Mouse (Mus musculus) cerebellum, adult (tissue): ENCODE results near the gene Gmnn.
"Not testable (repeated sequence)": the region's sequence is repeated elsewhere in the genome, so short reads cannot be mapped to it uniquely, and the experiment has no call there.

Source experiments
- ATAC-seq: cut with Nextera tagmentation; 2 replicates; pipeline ENCODE4 v1.9.2; 2017; ENCODE audit warnings: mild to moderate bottlenecking, moderate library complexity, mixed read lengths; ENCODE audit not compliant: insufficient number of reproducible peaks, low FRiP score, low TSS enrichment

Gmnn gene

GRCm38 (mm10) chr13:24767809-24768208, 6.1 kb upstream of the Gmnn start:
- ATAC-seq, result not testable (repeated sequence)

- ATAC-seq, result no peak
Observed at GRCm38 (mm10) chr13:24762254-24762653, 531 bp upstream of the Gmnn start.

- no peak for ATAC-seq
Observed at GRCm38 (mm10) chr13:24761083-24761402, 680 bp downstream of the Gmnn start.

- no peak for ATAC-seq
Observed at GRCm38 (mm10) chr13:24760351-24760870, 1.3 kb downstream of the Gmnn start.

GRCm38 (mm10) chr13:24759451-24759850, 2.3 kb downstream of the Gmnn start:
- ATAC-seq, result no peak

- no peak for ATAC-seq
Observed at GRCm38 (mm10) chr13:24757820-24758564, 3.7 kb downstream of the Gmnn start.

GRCm38 (mm10) chr13:24756756-24757155, 5.0 kb downstream of the Gmnn start:
- ATAC-seq, result no peak

GRCm38 (mm10) chr13:24751396-24751795, 10.3 kb downstream of the Gmnn start:
- no peak for ATAC-seq

- no peak for ATAC-seq
Observed at GRCm38 (mm10) chr13:24750807-24751206, 10.9 kb downstream of the Gmnn start.

- ATAC-seq, result no peak
Observed at GRCm38 (mm10) chr13:24747823-24748222, 13.9 kb downstream of the Gmnn start.

GRCm38 (mm10) chr13:24741028-24741427, 20.7 kb downstream of the Gmnn start, which contains the start of gene Armh2:
Gene Armh2, plus strand, starts transcription at chr13:24741232.
- no peak for ATAC-seq

- ATAC-seq, result no peak
Observed at GRCm38 (mm10) chr13:24735608-24736131, 26.1 kb downstream of the Gmnn start.

- ATAC-seq, result no peak
Observed at GRCm38 (mm10) chr13:24734502-24734901, 27.2 kb downstream of the Gmnn start.

GRCm38 (mm10) chr13:24729128-24729527, 32.6 kb downstream of the Gmnn start:
- no peak for ATAC-seq

GRCm38 (mm10) chr13:24724395-24724759, 37.3 kb downstream of the Gmnn start:
- no peak for ATAC-seq

GRCm38 (mm10) chr13:24723699-24724394, 37.9 kb downstream of the Gmnn start:
- ATAC-seq, result no peak

GRCm38 (mm10) chr13:24721502-24721901, 40.2 kb downstream of the Gmnn start:
- ATAC-seq, result no peak

- ATAC-seq, result no peak
Observed at GRCm38 (mm10) chr13:24717677-24718076, 44.0 kb downstream of the Gmnn start.

- no peak for ATAC-seq
Observed at GRCm38 (mm10) chr13:24716441-24716840, 45.3 kb downstream of the Gmnn start.

GRCm38 (mm10) chr13:24715601-24716000, 46.1 kb downstream of the Gmnn start:
- no peak for ATAC-seq

- no peak for ATAC-seq
Observed at GRCm38 (mm10) chr13:24714360-24714885, 47.3 kb downstream of the Gmnn start.
